Mouse (Mus musculus): ENCODE results near the gene Olfr945.

The Olfr945 gene

DNA sequence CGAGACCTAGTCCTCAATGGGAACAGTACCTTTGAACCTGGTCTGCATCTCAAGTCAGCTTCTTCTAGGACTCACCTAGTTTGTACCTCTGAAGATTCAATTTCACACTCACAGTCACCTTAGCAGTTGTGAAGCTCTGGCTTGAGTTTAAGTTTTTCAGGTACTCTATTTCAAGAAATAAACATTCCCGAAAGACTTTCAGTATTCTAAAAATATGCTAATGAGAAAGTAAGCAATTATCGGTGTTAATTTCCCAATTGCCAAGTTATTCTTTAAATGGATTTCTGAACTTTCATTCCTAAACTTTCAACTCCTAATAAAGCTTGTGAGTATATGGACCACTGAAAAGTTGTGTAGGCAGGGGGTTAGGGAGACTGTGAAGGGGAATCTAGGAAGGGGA lies at the start of gene Olfr945:
Gene Olfr945, minus strand, starts transcription at position 101 of the 400 bp plus-strand sequence.
- no peak for DNase-seq

DNA sequence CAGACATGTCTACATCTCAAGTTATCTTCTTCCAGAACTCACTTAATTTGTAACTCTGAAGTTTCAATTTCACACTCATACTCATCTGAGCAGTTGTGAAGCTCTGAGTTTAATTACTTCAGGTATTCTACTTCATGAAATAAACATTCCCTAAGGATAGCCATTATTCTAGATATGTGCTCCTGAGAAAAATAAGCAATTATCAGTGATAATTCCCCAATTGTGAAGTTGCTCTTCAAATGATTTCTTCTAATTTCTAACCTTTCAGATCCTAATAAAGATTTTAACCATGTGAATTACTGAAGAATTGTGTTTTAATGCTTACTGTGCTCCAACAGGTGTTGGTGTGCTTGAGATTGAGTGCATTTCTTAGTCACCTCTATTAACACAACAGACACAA lies 49.3 kb upstream of the Olfr945 start, which contains the start of gene Olfr948:
Gene Olfr948, minus strand, starts transcription at position 101 of the 400 bp plus-strand sequence.
- no peak for DNase-seq

DNA sequence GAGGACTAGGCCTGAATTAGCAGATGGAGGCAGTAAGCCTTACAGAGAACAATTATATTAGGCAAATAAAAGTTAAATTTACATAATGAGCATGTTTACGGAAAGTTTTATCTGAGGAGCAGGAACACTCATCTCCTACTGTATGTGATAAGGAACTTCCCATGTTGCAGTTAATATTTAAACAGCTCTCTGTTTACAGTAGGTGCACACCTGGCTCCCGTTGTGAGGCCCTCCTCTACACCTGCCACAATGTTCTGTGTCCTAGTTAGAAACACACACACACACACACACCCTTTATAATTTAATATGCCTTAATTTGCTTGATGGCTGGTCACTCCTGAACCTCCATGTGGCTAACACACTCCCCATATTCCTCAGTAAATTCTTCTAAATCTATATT lies 10.5 kb upstream of the Olfr945 start:
- no peak for DNase-seq

DNA sequence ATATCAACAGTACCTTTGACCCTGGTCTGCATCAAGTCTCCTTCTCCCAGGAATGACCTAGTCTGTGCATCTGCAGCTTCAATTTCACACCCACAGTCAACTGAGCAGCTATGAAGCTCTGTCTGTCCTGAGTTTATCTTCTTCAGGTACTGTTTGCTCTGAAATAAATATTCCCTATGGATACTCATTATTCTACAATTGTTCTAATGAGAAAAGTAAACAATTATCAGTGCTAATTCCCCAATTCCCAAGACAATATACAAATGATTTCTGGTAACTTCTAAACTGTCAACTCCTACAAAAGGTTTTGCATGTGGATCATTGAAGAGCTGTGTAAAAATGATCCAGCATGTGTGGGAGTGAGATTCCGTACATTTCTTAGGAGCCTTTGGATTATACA lies 26.7 kb downstream of the Olfr945 start, which contains the start of gene Olfr1537:
Gene Olfr1537, minus strand, starts transcription at position 101 of the 400 bp plus-strand sequence.
- no peak for DNase-seq

All from kidney, postnatal 14 days (tissue).